Mouse (Mus musculus) intestine, embryonic 14.5 days (tissue): ENCODE measurements around the gene Zfp13. TPM values are rescaled to one million over a fixed set of nuclear protein-coding genes. Genes with fewer than 3 reads are reported as not detected.
"Not testable (repeated sequence)": the region's sequence is repeated elsewhere in the genome, so short reads cannot be mapped to it uniquely, and the experiment has no call there.

Source experiments
- ATAC-seq: fragments of 200-750 bp; cut with Nextera tagmentation; replicated peaks from 2 replicates; pipeline ENCODE4 v1.8.0; 2017; ENCODE audit warnings: low read depth, moderate number of reproducible peaks, moderate TSS enrichment, moderate library complexity; ENCODE audit not compliant: low FRiP score, low TSS enrichment
- DNase-seq: peaks from one replicate; pipeline ENCODE4 v3.0.0-alpha.2; 2018; ENCODE audit warnings: low spot score
- H3K27ac ChIP-seq: fragments of 300-500 bp; sonication (generic); 2 replicates; pipeline ENCODE4 v1.5.1; 2014; ENCODE audit warnings: low read depth, mild to moderate bottlenecking, control low read depth
- H3K27me3 ChIP-seq: fragments of 300-500 bp; sonication (generic); replicated peaks from 2 replicates; pipeline ENCODE4 v1.6.1; 2014; ENCODE audit warnings: low read length, control low read depth; ENCODE audit not compliant: control insufficient read depth, insufficient read depth
- H3K36me3 ChIP-seq: fragments of 300-500 bp; sonication (generic); 2 replicates; pipeline ENCODE4 v1.6.1; 2014; ENCODE audit warnings: low read length, control low read depth; ENCODE audit not compliant: control insufficient read depth, insufficient read depth
- H3K4me1 ChIP-seq: fragments of 300-500 bp; sonication (generic); replicated peaks from 2 replicates; pipeline ENCODE4 v1.6.1; 2014; ENCODE audit warnings: low read length, control low read depth, mixed read lengths; ENCODE audit not compliant: control insufficient read depth, insufficient read depth
- H3K4me2 ChIP-seq: fragments of 300-500 bp; sonication (generic); 2 replicates; pipeline ENCODE4 v1.6.1; 2014; ENCODE audit warnings: low read length
- H3K4me3 ChIP-seq: fragments of 300-500 bp; sonication (generic); 2 replicates; pipeline ENCODE4 v1.5.1; 2014; ENCODE audit warnings: low read depth, low read length, control low read depth, mixed read lengths
- H3K9ac ChIP-seq: fragments of 300-500 bp; sonication (generic); 2 replicates; pipeline ENCODE4 v1.6.1; 2014; ENCODE audit warnings: mild to moderate bottlenecking, low read length
- H3K9me3 ChIP-seq: fragments of 300-500 bp; sonication (generic); 2 replicates; pipeline ENCODE4 v1.6.1; 2016; ENCODE audit warnings: low read length, control low read depth; ENCODE audit not compliant: control insufficient read depth
- WGBS: fragments of 180-500 bp; shearing (Covaris S2); extraction: QIAGEN DNeasy Blood & Tissue Kit; methylation state at CpG from one replicate; pipeline ENCODE4 v1.1.7; 2014; 5-methylcytosine and 5-hydroxymethylcytosine counted together
- polyA plus RNA-seq: library from polyadenylated mRNA; unstranded; fragments of >200 nt; fragmentation: Nextera tagmentation; extraction: Ambion mirVana; gene quantifications from 2 replicates; pipeline ENCODE4 v1.2.1, GENCODE M21; 2014

Gene Zfp13
- polyA plus RNA-seq, 1 experiment from 2014 or later: 14.8 TPM

DNA sequence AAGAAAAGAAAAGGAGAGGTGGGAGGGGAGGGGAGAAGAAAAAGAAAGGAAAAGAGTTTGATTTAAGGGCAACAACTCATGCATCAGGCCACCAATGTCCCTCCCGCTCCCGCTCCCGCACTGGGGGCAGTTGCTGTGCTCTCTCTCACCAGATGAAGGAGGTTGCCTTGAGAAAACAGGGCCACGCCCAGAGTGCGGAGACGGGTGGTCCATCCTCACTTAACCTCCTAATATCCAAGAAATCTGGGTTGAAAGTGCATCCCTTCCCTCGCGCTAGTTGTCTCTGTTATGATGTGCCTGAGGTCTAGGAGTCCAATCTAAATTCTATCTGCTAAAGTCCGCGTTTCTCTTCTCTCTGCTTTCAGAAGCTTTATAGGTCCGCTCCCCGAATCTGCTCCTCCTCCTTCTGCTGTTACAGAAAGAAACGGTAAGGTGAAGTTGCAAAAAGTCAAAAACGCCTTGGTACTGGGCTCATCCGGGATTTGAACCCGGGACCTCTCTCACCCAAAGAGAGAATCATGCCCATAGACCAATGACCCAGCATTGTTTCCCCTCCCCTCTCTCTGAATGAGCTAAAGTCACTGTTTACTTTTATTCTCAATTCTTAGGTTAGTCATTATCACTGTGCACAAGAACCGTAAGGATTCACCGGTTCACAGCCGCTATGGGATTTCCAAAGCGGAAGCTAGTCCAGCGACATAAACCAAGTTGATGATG lies 60.8 kb downstream of the Zfp13 start:
- H3K9ac ChIP-seq: no peak overlapping the region; the same call in 1 of the 2 replicates
- DNase-seq: no peak
- H3K4me3 ChIP-seq: peak overlapping the region; percentile 31
- peak overlapping the region; percentile 54 for H3K4me2 ChIP-seq
- H3K27ac ChIP-seq: no peak overlapping the region
- H3K9me3 ChIP-seq: no peaks in the 10 kb centered on the region
- no peaks in the 10 kb centered on the region; the same call in 1 of the 2 replicates for H3K4me1 ChIP-seq
- no peak for ATAC-seq
- peaks cover 54% of the 10 kb centered on the region for H3K27me3 ChIP-seq
- 10% methylated on average over 21 of the region's 21 CpGs for WGBS
- H3K36me3 ChIP-seq: no peaks in the 10 kb centered on the region

DNA sequence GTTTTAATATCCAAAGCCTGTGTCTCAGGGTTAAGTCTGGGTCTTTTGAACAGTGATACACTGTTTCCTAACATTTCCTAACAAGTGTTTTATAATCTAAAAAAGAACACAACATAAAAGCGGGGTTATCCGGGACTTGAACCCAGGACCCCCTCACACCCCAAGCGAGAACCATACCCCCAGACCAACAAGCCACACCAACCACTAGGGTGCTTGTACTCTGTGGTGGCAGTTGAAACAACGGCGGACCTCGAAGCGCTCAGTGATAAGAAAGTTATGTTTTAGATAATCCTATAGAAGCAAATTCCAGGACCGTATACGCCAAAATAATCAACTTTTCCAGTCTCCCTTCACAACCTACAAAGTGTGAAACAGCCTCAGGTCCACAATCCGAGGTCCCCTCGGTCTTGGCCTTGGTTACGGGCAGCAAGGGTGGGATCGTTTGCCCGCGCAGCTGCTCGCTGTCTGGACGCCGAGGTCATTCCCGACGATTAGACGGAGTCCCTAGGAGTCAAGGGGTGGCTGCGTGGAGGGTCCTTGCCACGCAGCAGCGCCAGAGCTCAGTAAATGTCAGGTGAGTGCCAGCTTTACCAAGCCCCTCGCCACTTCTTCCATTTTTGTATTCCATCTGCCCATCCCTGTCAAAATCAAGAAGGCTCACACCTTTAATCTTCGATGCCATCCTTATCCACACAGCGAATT lies 61.6 kb downstream of the Zfp13 start:
- DNase-seq (no peak), ATAC-seq (no peak)
- Histone ChIP-seq H3K4me3 (peak overlapping the region; percentile 31), H3K4me1 (no peaks in the 10 kb centered on the region; the same call in 1 of the 2 replicates), H3K36me3 (no peaks in the 10 kb centered on the region), H3K9me3 (no peaks in the 10 kb centered on the region), H3K27ac (no peak overlapping the region), H3K4me2 (peak overlapping the region; percentile 54), H3K27me3 (peaks cover 54% of the 10 kb centered on the region), H3K9ac (no peak overlapping the region; the same call in 1 of the 2 replicates)
- 5% methylated on average over 27 of the region's 27 CpGs for WGBS

DNA sequence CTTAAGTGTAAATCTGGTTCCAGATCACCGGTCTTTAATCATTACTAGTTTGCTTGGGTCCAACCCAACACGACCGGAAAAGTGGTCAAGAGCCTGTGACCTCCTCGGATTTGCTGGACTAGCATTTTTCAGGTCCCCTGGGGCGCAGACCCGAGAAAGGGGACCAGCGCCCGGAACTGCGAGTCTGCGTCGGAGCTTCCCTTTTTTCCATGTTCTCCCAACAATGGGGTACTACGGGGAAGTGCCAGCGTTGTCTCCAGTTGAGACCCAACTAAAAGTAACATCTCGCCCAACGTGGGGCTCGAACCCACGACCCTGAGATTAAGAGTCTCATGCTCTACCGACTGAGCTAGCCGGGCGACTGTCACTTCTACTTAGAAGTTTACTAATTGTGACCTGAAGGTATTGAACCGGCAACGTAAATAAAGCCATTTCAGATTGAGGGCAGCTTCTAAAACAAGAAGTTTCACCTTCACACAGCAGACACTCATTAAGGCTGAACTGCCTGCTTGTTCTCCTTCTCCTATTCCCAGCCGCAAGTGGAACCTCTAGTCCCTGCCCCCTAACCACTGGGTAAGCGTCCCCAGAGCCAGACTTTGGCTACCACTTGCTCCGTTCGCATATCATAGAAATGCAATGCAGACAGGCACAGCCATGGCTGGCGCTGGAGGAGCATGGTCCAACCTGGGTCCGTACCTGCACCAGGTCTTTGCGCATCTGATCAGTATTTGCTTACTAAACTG lies 64.1 kb downstream of the Zfp13 start:
- Histone ChIP-seq H3K4me2 (peak overlapping the region; percentile 29), H3K4me3 (0 out of 2 replicates have a peak overlapping the region, but pooled peaks have one; percentile 8), H3K27me3 (peaks cover 44% of the 10 kb centered on the region)
- not testable (repeated sequence) for H3K27ac ChIP-seq, H3K9ac ChIP-seq, H3K36me3 ChIP-seq, H3K9me3 ChIP-seq, H3K4me1 ChIP-seq
- DNase-seq: peak; percentile 66
- WGBS: under 1% methylated on average over 15 of the region's 29 CpGs
- ATAC-seq: peak; percentile 51

DNA sequence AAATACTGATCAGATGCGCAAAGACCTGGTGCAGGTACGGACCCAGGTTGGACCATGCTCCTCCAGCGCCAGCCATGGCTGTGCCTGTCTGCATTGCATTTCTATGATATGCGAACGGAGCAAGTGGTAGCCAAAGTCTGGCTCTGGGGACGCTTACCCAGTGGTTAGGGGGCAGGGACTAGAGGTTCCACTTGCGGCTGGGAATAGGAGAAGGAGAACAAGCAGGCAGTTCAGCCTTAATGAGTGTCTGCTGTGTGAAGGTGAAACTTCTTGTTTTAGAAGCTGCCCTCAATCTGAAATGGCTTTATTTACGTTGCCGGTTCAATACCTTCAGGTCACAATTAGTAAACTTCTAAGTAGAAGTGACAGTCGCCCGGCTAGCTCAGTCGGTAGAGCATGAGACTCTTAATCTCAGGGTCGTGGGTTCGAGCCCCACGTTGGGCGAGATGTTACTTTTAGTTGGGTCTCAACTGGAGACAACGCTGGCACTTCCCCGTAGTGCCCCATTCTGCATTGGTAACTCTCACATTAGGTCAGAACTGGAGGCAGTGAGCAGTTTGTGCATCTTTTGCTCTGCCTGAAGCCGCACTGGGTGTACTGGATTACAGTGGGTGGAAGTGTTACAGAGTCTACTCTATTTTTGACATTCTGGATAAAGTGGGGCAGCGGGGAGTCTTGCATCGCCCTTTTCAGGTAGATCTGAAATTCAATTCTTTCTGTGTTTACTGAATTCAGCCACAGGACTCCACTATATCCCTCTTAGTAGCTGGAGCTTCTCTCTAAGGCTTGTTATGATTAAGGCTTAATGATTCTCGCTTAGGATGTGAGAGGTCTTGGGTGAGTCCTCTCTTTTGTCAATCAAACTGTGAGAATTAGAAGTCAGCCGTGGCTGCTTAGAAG lies 65.4 kb downstream of the Zfp13 start:
- not testable (repeated sequence) for H3K9ac ChIP-seq, H3K9me3 ChIP-seq, H3K36me3 ChIP-seq, DNase-seq, H3K4me2 ChIP-seq, H3K4me1 ChIP-seq, H3K4me3 ChIP-seq, H3K27ac ChIP-seq
- H3K27me3 ChIP-seq: peaks cover 30% of the 10 kb centered on the region
- 0 out of 2 replicates have a peak, but pooled peaks have one; percentile 37 for ATAC-seq
- WGBS: 9% methylated on average over 10 of the region's 23 CpGs

DNA sequence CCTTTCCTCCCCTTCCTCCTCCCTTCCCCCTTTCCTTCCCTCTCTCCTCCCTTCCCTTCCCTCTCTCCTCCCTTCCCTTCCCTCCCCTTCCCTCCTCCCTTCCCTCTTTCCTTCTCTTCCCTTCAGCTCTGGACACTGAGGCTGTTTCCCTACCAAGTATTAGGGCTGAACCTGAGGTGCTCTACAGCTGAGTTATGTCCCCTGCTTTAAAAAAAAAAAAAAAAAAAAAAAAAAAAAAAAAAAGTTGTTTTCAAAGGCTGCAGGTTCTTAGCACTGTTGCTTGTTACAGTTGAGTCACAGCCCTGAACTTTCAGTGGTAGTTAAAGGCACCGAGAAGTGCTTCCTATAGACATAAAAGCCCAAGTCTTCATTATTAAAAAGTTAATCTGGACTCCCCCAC lies 67.9 kb downstream of the Zfp13 start:
- ATAC-seq: not testable (repeated sequence)
- WGBS: 25% methylated on average over 1 of the region's 1 CpGs

More for the DNA sequence above, 67.9 kb downstream of the Zfp13 start:
- H3K27ac ChIP-seq, H3K36me3 ChIP-seq, H3K4me1 ChIP-seq, DNase-seq, H3K9me3 ChIP-seq, H3K4me3 ChIP-seq, H3K9ac ChIP-seq, H3K4me2 ChIP-seq: not testable (repeated sequence)
- peaks cover 11% of the 10 kb centered on the region for H3K27me3 ChIP-seq

Other genes with a start within 250 kb of the Zfp13 start
- gene Vmn2r116, start 214.9 kb downstream of the Zfp13 start, polyA plus RNA-seq: not detected in 2 replicates
- gene Vmn2r117, start 119.8 kb downstream of the Zfp13 start, polyA plus RNA-seq: not detected in 2 replicates
- 19.1 and 19.7 TPM in 2 replicates for gene Zfp213, start 35.2 kb downstream of the Zfp13 start, polyA plus RNA-seq
- 0.14 TPM in 1 of 2 replicates, not detected in the other for gene Zscan10, start 1.4 kb upstream of the Zfp13 start, polyA plus RNA-seq
- 0.51 and 0.67 TPM in 2 replicates for gene Mmp25, start 45.8 kb upstream of the Zfp13 start, polyA plus RNA-seq
- gene Bicdl2, start 61.0 kb upstream of the Zfp13 start, polyA plus RNA-seq: 1.5 and 2.1 TPM in 2 replicates
- 83.3 and 84.8 TPM in 2 replicates for gene Hcfc1r1, start 74.1 kb upstream of the Zfp13 start, polyA plus RNA-seq
- 45.8 and 50.2 TPM in 2 replicates for gene Thoc6, start 74.4 kb upstream of the Zfp13 start, polyA plus RNA-seq
- gene Tnfrsf12a, start 78.0 kb upstream of the Zfp13 start, polyA plus RNA-seq: 23.3 and 24.4 TPM in 2 replicates
- gene Cldn6, start 79.8 kb upstream of the Zfp13 start, polyA plus RNA-seq: 88.4 and 97.9 TPM in 2 replicates
- 1.1 and 1.3 TPM in 2 replicates for gene Cldn9, start 84.5 kb upstream of the Zfp13 start, polyA plus RNA-seq
- gene 1520401A03Rik, start 123.3 kb upstream of the Zfp13 start, polyA plus RNA-seq: 0.04 TPM in 1 of 2 replicates, not detected in the other
- gene Pkmyt1, start 126.8 kb upstream of the Zfp13 start, polyA plus RNA-seq: 53.6 and 57.9 TPM in 2 replicates
- 18.4 and 18.6 TPM in 2 replicates for gene Paqr4, start 141.4 kb upstream of the Zfp13 start, polyA plus RNA-seq
- gene Kremen2, start 146.3 kb upstream of the Zfp13 start, polyA plus RNA-seq: 0.16 and 0.19 TPM in 2 replicates
- gene Flywch1, start 172.1 kb upstream of the Zfp13 start, polyA plus RNA-seq: 58.6 and 69.4 TPM in 2 replicates
- gene Flywch2, start 186.6 kb upstream of the Zfp13 start, polyA plus RNA-seq: 21.2 and 21.5 TPM in 2 replicates
- gene Srrm2, start 191.0 kb upstream of the Zfp13 start, polyA plus RNA-seq: 451 and 452 TPM in 2 replicates
- gene Elob, start 229.6 kb upstream of the Zfp13 start, polyA plus RNA-seq: 1,105 and 1,121 TPM in 2 replicates
- 0.26 TPM in 1 of 2 replicates, not detected in the other for gene Prss33, start 236.6 kb upstream of the Zfp13 start, polyA plus RNA-seq
- 1.1 and 1.5 TPM in 2 replicates for gene Prss32, start 244.4 kb upstream of the Zfp13 start, polyA plus RNA-seq
- gene Prss41, start 244.7 kb upstream of the Zfp13 start, polyA plus RNA-seq: 2.1 and 2.9 TPM in 2 replicates